Mouse (Mus musculus): Measurements from ENCODE around the gene 2310022A10Rik. TPM values are rescaled to one million over a fixed set of nuclear protein-coding genes. Genes with fewer than 3 reads are reported as not detected.

2310022A10Rik gene
- polyA plus RNA-seq, 1 experiment: 25.9 TPM

GRCm38 (mm10) chr7:27592934-27593645 is 40.1 kb downstream of the 2310022A10Rik start:
- DNase-seq (ENCODE audit: low read depth in 1 of 2, low spot score in 2 of 2): no peak
- Histone ChIP-seq H3K27ac (ENCODE audit: insufficient read depth, low read length) (peak overlapping the region; percentile 98; the same call in 1 of the 2 replicates), H3K36me3 (ENCODE audit: control insufficient read depth, insufficient read depth, low read length) (no peaks in the 10 kb centered on the region), H3K4me3 (ENCODE audit: extremely low read depth, insufficient read depth, insufficient read length) (no peak overlapping the region), H3K4me1 (ENCODE audit: control insufficient read depth, insufficient read depth, insufficient read length) (peaks cover 13% of the 10 kb centered on the region; the same call in 1 of the 2 replicates), H3K27me3 (ENCODE audit: control insufficient read depth, insufficient read depth, low read length) (no peaks in the 10 kb centered on the region)
- WGBS: 72% methylated on average over 12 of the region's 12 CpGs
- TF ChIP-seq POLR2A (IDR thresholded peaks at IDR 0.05; ENCODE audit: low read depth, low read length): no peak
- TF ChIP-seq CTCF (IDR thresholded peaks at IDR 0.05; ENCODE audit: extremely low read depth, insufficient read depth, insufficient read length, insufficient replicate concordance): no peak

GRCm38 (mm10) chr7:27596586-27597503 is 43.8 kb downstream of the 2310022A10Rik start:
- Histone ChIP-seq H3K27me3 (ENCODE audit: control insufficient read depth, insufficient read depth, low read length) (no peaks in the 10 kb centered on the region), H3K36me3 (ENCODE audit: control insufficient read depth, insufficient read depth, low read length) (no peaks in the 10 kb centered on the region), H3K4me1 (ENCODE audit: control insufficient read depth, insufficient read depth, insufficient read length) (peaks cover 13% of the 10 kb centered on the region; the same call in 1 of the 2 replicates), H3K27ac (ENCODE audit: insufficient read depth, low read length) (no peak overlapping the region), H3K4me3 (ENCODE audit: extremely low read depth, insufficient read depth, insufficient read length) (no peak overlapping the region)
- TF ChIP-seq POLR2A (IDR thresholded peaks at IDR 0.05; ENCODE audit: low read depth, low read length) (no peak), CTCF (IDR thresholded peaks at IDR 0.05; ENCODE audit: extremely low read depth, insufficient read depth, insufficient read length, insufficient replicate concordance) (no peak)
- WGBS: 65% methylated on average over 10 of the region's 10 CpGs
- no peak for DNase-seq (ENCODE audit: low read depth in 1 of 2, low spot score in 2 of 2)

GRCm38 (mm10) chr7:27598053-27598452 is 45.0 kb downstream of the 2310022A10Rik start:
- no peak for TF ChIP-seq POLR2A (IDR thresholded peaks at IDR 0.05; ENCODE audit: low read depth, low read length)
- TF ChIP-seq CTCF (IDR thresholded peaks at IDR 0.05; ENCODE audit: extremely low read depth, insufficient read depth, insufficient read length, insufficient replicate concordance): no peak
- peaks cover 12% of the 10 kb centered on the region; the same call in 1 of the 2 replicates for H3K4me1 ChIP-seq (ENCODE audit: control insufficient read depth, insufficient read depth, insufficient read length)
- no peak overlapping the region for H3K27ac ChIP-seq (ENCODE audit: insufficient read depth, low read length)
- no peaks in the 10 kb centered on the region for H3K27me3 ChIP-seq (ENCODE audit: control insufficient read depth, insufficient read depth, low read length)
- DNase-seq (ENCODE audit: low read depth in 1 of 2, low spot score in 2 of 2): no peak
- H3K4me3 ChIP-seq (ENCODE audit: extremely low read depth, insufficient read depth, insufficient read length): no peak overlapping the region
- WGBS: 92% methylated on average over 7 of the region's 7 CpGs
- no peaks in the 10 kb centered on the region for H3K36me3 ChIP-seq (ENCODE audit: control insufficient read depth, insufficient read depth, low read length)

GRCm38 (mm10) chr7:27601628-27602027 is 48.6 kb downstream of the 2310022A10Rik start:
- TF ChIP-seq CTCF (IDR thresholded peaks at IDR 0.05; ENCODE audit: extremely low read depth, insufficient read depth, insufficient read length, insufficient replicate concordance) (no peak), POLR2A (IDR thresholded peaks at IDR 0.05; ENCODE audit: low read depth, low read length) (no peak)
- no peaks in the 10 kb centered on the region for H3K27me3 ChIP-seq (ENCODE audit: control insufficient read depth, insufficient read depth, low read length)
- 68% methylated on average over 4 of the region's 4 CpGs for WGBS
- DNase-seq (ENCODE audit: low read depth in 1 of 2, low spot score in 2 of 2): no peak
- peaks cover 12% of the 10 kb centered on the region; the same call in 1 of the 2 replicates for H3K4me1 ChIP-seq (ENCODE audit: control insufficient read depth, insufficient read depth, insufficient read length)
- no peak overlapping the region for H3K27ac ChIP-seq (ENCODE audit: insufficient read depth, low read length)
- no peaks in the 10 kb centered on the region for H3K36me3 ChIP-seq (ENCODE audit: control insufficient read depth, insufficient read depth, low read length)
- no peak overlapping the region for H3K4me3 ChIP-seq (ENCODE audit: extremely low read depth, insufficient read depth, insufficient read length)

- WGBS: 83% methylated on average over 2 of the region's 2 CpGs
These were observed 49.1 kb downstream of the 2310022A10Rik start for GRCm38 (mm10) chr7:27602161-27602560.

GRCm38 (mm10) chr7:27602835-27603234 is 49.8 kb downstream of the 2310022A10Rik start:
- 21% methylated on average over 7 of the region's 7 CpGs for WGBS
- TF ChIP-seq POLR2A (IDR thresholded peaks at IDR 0.05; ENCODE audit: low read depth, low read length): no peak
- TF ChIP-seq CTCF (IDR thresholded peaks at IDR 0.05; ENCODE audit: extremely low read depth, insufficient read depth, insufficient read length, insufficient replicate concordance): no peak
- no peak overlapping the region for H3K27ac ChIP-seq (ENCODE audit: insufficient read depth, low read length)
- H3K36me3 ChIP-seq (ENCODE audit: control insufficient read depth, insufficient read depth, low read length): no peaks in the 10 kb centered on the region
- no peaks in the 10 kb centered on the region for H3K27me3 ChIP-seq (ENCODE audit: control insufficient read depth, insufficient read depth, low read length)
- no peak overlapping the region for H3K4me3 ChIP-seq (ENCODE audit: extremely low read depth, insufficient read depth, insufficient read length)
- H3K4me1 ChIP-seq (ENCODE audit: control insufficient read depth, insufficient read depth, insufficient read length): peaks cover 18% of the 10 kb centered on the region; the same call in 1 of the 2 replicates
- no peak for DNase-seq (ENCODE audit: low read depth in 1 of 2, low spot score in 2 of 2)

More at GRCm38 (mm10) chr7:27602161-27602560, 49.1 kb downstream of the 2310022A10Rik start:
- H3K27ac ChIP-seq (ENCODE audit: insufficient read depth, low read length): no peak overlapping the region
- no peak overlapping the region for H3K4me3 ChIP-seq (ENCODE audit: extremely low read depth, insufficient read depth, insufficient read length)
- H3K4me1 ChIP-seq (ENCODE audit: control insufficient read depth, insufficient read depth, insufficient read length): peaks cover 11% of the 10 kb centered on the region; the same call in 1 of the 2 replicates
- DNase-seq (ENCODE audit: low read depth in 1 of 2, low spot score in 2 of 2): no peak
- no peaks in the 10 kb centered on the region for H3K36me3 ChIP-seq (ENCODE audit: control insufficient read depth, insufficient read depth, low read length)
- H3K27me3 ChIP-seq (ENCODE audit: control insufficient read depth, insufficient read depth, low read length): no peaks in the 10 kb centered on the region
- TF ChIP-seq CTCF (IDR thresholded peaks at IDR 0.05; ENCODE audit: extremely low read depth, insufficient read depth, insufficient read length, insufficient replicate concordance) (no peak), POLR2A (IDR thresholded peaks at IDR 0.05; ENCODE audit: low read depth, low read length) (no peak)

All from spleen, adult 2 months (tissue).